Mouse (Mus musculus): ENCODE measurements at regions not wholly inside any gene's neighbourhood (a gene's known extent, or its start where the extent isn't known, plus 50 kb on each side); places are given as distances from the start of the nearest gene placed in this dataset.

DNA sequence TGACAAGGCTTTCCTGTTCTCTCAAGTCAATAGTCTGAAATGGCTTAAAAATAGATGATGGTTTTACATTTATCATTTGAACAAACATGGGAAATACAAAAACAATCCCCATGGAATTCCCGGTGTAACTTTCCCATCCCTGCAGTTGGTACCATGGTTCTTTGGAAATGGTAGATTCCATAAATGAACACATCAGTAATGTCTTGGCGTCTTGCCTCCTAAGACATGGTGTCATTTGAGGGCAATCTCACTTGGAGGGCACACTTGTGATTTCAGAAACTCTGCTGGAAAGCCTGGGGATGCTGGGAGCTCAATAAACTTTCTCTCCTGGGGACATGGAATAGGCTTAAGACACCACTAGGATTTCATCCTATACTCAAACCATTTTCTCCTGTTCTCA, 306.8 kb downstream of the Nuf2 start:
- no peak overlapping the region for H3K9ac ChIP-seq (ENCODE audit: low read depth, low read length)
- H3K9me3 ChIP-seq (replicated peaks; ENCODE audit: control insufficient read depth, low read length, poor library complexity, severe bottlenecking) = no peaks in the 10 kb centered on the region
- no peak overlapping the region for H3K4me2 ChIP-seq (ENCODE audit: low read length)
- WGBS = 95% methylated on average over 2 of the region's 2 CpGs
- H3K27ac ChIP-seq (ENCODE audit: low read length) = no peak overlapping the region
- H3K4me3 ChIP-seq (ENCODE audit: low read depth, low read length) = no peak overlapping the region
- H3K27me3 ChIP-seq (ENCODE audit: control insufficient read depth, insufficient read depth, low read depth, low read length) = no peaks in the 10 kb centered on the region
- no peaks in the 10 kb centered on the region for H3K4me1 ChIP-seq (ENCODE audit: control insufficient read depth, insufficient read depth, low read length)
- no peaks in the 10 kb centered on the region for H3K36me3 ChIP-seq (ENCODE audit: control insufficient read depth, insufficient read depth, low read length)
- ATAC-seq = no peak

DNA sequence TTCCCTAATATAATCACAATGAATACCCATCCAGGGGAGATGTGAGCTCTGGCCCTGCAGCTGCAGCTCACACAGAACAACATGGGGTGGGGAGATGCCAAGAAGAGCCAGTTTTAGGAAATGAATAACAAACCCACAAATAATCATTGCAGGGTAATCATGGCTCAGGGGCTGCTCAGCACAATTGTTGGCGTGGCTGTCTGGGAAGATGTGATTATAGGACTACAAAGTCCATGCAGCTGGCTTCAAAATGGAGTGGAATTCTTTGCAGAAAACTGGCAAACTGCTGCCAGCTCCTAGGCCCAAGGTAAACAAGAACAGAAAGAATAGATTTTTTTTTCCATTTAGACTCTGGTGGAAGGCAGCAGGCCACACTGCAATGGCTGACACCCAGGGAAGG, 343.6 kb downstream of the Nuf2 start:
- 17% methylated on average over 1 of the region's 1 CpGs for WGBS
- no peaks in the 10 kb centered on the region for H3K36me3 ChIP-seq (ENCODE audit: control insufficient read depth, insufficient read depth, low read length)
- H3K27me3 ChIP-seq (ENCODE audit: control insufficient read depth, insufficient read depth, low read depth, low read length) = no peaks in the 10 kb centered on the region
- ATAC-seq = peak; percentile 60
- no peak overlapping the region for H3K9ac ChIP-seq (ENCODE audit: low read depth, low read length)
- H3K27ac ChIP-seq (ENCODE audit: low read length) = no peak overlapping the region
- 0 out of 2 replicates have a peak, but pooled peaks cover 3% of the 10 kb centered on the region for H3K4me1 ChIP-seq (ENCODE audit: control insufficient read depth, insufficient read depth, low read length)
- no peak overlapping the region for H3K4me2 ChIP-seq (ENCODE audit: low read length)
- H3K4me3 ChIP-seq (ENCODE audit: low read depth, low read length) = no peak overlapping the region
- H3K9me3 ChIP-seq (replicated peaks; ENCODE audit: control insufficient read depth, low read length, poor library complexity, severe bottlenecking) = no peaks in the 10 kb centered on the region

DNA sequence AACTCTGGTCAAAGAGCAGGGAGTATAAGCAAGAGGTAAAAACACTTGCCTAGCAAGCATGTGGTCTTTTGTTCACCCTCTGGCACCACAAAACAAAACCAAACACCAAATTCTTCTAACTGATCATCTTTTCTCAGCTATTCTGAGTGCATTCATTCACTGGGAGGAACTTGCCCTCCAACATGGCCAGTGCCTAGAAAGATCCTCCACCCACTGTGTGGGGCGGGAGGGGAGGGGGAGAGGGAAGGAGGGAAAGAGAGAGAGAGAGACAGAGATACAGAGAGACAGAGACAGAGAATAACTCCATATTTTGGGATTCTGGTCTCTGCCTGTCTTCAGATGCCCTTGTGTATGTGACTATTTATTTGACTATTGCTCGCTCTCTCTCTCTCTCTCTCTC, 360.9 kb downstream of the Nuf2 start:
- Histone ChIP-seq H3K27ac (ENCODE audit: low read length) (no peak overlapping the region), H3K4me3 (ENCODE audit: low read depth, low read length) (no peak overlapping the region), H3K36me3 (ENCODE audit: control insufficient read depth, insufficient read depth, low read length) (no peaks in the 10 kb centered on the region), H3K27me3 (ENCODE audit: control insufficient read depth, insufficient read depth, low read depth, low read length) (no peaks in the 10 kb centered on the region), H3K9me3 (replicated peaks; ENCODE audit: control insufficient read depth, low read length, poor library complexity, severe bottlenecking) (no peaks in the 10 kb centered on the region), H3K4me1 (ENCODE audit: control insufficient read depth, insufficient read depth, low read length) (no peaks in the 10 kb centered on the region), H3K9ac (ENCODE audit: low read depth, low read length) (no peak overlapping the region), H3K4me2 (ENCODE audit: low read length) (no peak overlapping the region)
- 85% methylated on average over 2 of the region's 2 CpGs for WGBS
- no peak for ATAC-seq

DNA sequence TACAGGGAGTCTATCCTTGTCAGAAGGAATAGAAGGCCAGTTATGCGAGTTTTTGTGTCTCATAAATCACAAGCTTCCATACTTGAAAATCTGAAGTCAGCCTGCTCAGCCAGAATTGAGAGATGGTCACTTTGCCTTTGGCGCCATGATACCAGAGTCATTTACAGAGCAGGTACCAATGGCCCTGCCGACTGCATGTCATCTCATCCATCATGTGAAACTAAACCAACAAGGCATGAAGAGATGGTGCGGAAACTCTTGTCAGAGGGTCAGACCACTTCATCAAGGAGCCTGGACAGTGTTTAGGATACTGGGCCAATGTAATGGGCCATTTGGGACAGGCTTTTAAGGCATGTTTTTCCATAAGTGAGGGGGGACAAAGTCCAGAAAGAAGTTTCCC, 363.2 kb downstream of the Nuf2 start:
- Histone ChIP-seq H3K9ac (ENCODE audit: low read depth, low read length) (no peak overlapping the region), H3K27me3 (ENCODE audit: control insufficient read depth, insufficient read depth, low read depth, low read length) (no peaks in the 10 kb centered on the region), H3K9me3 (replicated peaks; ENCODE audit: control insufficient read depth, low read length, poor library complexity, severe bottlenecking) (no peaks in the 10 kb centered on the region), H3K27ac (ENCODE audit: low read length) (no peak overlapping the region), H3K4me2 (ENCODE audit: low read length) (no peak overlapping the region), H3K36me3 (ENCODE audit: control insufficient read depth, insufficient read depth, low read length) (no peaks in the 10 kb centered on the region), H3K4me3 (ENCODE audit: low read depth, low read length) (no peak overlapping the region), H3K4me1 (ENCODE audit: control insufficient read depth, insufficient read depth, low read length) (no peaks in the 10 kb centered on the region)
- 92% methylated on average over 4 of the region's 4 CpGs for WGBS
- ATAC-seq = no peak

DNA sequence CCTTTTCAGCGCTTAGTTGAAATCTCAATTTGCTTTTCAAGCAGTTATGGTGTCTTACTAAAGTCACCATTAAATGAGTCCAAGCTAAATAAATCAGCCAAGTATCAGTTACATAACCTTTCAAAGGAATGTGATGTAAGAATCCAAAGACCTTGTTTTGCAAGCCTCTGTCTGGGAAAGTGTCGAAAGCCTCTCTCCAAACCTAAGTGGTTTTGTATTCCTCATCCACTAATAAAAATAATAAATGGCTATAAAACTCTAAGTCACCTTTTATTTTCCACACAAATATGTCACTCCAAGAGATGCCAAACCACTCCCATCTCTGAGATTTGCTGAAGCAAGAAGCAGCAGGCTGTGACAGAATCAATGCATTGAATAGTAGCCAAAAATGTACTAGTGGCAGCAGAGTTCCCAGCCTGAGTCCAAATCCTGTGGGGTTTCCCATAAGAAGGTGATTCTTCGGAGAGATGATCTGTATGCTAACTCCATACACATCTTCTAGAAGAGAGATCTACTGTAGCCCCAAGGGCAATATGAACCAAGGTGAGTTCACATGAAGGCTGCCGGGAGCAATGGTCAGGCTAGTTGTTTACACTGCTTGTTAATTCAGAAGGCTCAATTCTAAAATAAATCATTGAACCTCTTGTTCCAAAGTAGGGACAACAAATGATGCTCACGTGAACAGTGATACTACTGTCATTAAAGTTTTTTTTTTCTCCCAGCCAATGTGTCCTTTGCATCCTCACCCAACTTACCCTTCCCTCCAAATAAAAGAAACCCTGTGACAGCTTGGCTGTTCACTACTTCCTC, 365.0 kb downstream of the Nuf2 start:
- ATAC-seq = no peak
- Histone ChIP-seq H3K27ac (ENCODE audit: low read length) (no peak overlapping the region), H3K9ac (ENCODE audit: low read depth, low read length) (no peak overlapping the region), H3K27me3 (ENCODE audit: control insufficient read depth, insufficient read depth, low read depth, low read length) (no peaks in the 10 kb centered on the region), H3K4me3 (ENCODE audit: low read depth, low read length) (no peak overlapping the region), H3K4me1 (ENCODE audit: control insufficient read depth, insufficient read depth, low read length) (no peaks in the 10 kb centered on the region), H3K36me3 (ENCODE audit: control insufficient read depth, insufficient read depth, low read length) (no peaks in the 10 kb centered on the region), H3K4me2 (ENCODE audit: low read length) (no peak overlapping the region), H3K9me3 (replicated peaks; ENCODE audit: control insufficient read depth, low read length, poor library complexity, severe bottlenecking) (no peaks in the 10 kb centered on the region)
- WGBS = 91% methylated on average over 5 of the region's 5 CpGs

DNA sequence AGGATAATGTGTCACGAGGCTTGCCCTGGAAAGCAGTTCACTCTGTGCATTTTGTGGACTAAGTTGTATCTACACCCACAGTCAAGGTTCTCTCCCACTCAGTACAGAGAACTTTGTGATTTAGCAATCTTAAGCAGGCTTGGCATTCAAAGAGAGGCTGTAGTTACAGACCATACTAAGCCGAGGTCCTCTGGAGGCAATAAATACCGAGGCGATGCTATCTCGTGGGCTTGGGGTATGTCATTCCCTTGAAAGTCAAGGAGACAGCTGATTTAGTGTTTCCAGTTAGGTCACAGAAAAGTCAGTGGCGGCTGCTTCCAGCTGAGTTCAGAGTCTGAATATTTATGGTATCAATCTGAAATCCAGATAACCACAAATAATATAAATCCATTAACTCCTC, 370.4 kb downstream of the Nuf2 start:
- no peaks in the 10 kb centered on the region for H3K27me3 ChIP-seq (ENCODE audit: control insufficient read depth, insufficient read depth, low read depth, low read length)
- ATAC-seq = no peak
- no peak overlapping the region for H3K9ac ChIP-seq (ENCODE audit: low read depth, low read length)
- no peaks in the 10 kb centered on the region for H3K9me3 ChIP-seq (replicated peaks; ENCODE audit: control insufficient read depth, low read length, poor library complexity, severe bottlenecking)
- H3K4me2 ChIP-seq (ENCODE audit: low read length) = no peak overlapping the region
- H3K36me3 ChIP-seq (ENCODE audit: control insufficient read depth, insufficient read depth, low read length) = no peaks in the 10 kb centered on the region
- H3K27ac ChIP-seq (ENCODE audit: low read length) = no peak overlapping the region
- H3K4me1 ChIP-seq (ENCODE audit: control insufficient read depth, insufficient read depth, low read length) = no peaks in the 10 kb centered on the region
- no peak overlapping the region for H3K4me3 ChIP-seq (ENCODE audit: low read depth, low read length)
- 80% methylated on average over 6 of the region's 6 CpGs for WGBS

DNA sequence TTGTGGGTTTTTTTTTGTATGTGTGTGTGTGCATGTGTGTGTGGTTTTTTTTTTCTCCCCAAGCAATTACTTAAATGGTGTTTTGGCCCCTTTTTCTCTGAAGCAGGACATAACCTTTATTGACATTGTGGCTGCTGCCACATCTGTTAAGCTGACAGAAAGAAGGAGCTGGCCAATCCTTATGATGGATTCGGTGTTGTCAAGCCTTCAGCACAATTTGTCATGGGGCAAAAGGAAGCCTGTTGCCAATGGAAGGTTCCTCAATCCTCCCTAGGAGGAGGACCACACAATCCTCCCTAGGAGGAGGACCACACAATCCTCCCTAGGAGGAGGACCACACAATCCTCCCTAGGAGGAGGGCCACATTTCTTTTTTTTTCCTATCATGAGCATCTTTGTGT, 371.0 kb downstream of the Nuf2 start:
- ATAC-seq = no peak
- H3K9ac ChIP-seq (ENCODE audit: low read depth, low read length) = no peak overlapping the region
- no peak overlapping the region for H3K4me3 ChIP-seq (ENCODE audit: low read depth, low read length)
- no peaks in the 10 kb centered on the region for H3K27me3 ChIP-seq (ENCODE audit: control insufficient read depth, insufficient read depth, low read depth, low read length)
- no peak overlapping the region for H3K4me2 ChIP-seq (ENCODE audit: low read length)
- no peaks in the 10 kb centered on the region for H3K9me3 ChIP-seq (replicated peaks; ENCODE audit: control insufficient read depth, low read length, poor library complexity, severe bottlenecking)
- 74% methylated on average over 1 of the region's 1 CpGs for WGBS
- H3K4me1 ChIP-seq (ENCODE audit: control insufficient read depth, insufficient read depth, low read length) = no peaks in the 10 kb centered on the region
- H3K27ac ChIP-seq (ENCODE audit: low read length) = no peak overlapping the region
- H3K36me3 ChIP-seq (ENCODE audit: control insufficient read depth, insufficient read depth, low read length) = no peaks in the 10 kb centered on the region

DNA sequence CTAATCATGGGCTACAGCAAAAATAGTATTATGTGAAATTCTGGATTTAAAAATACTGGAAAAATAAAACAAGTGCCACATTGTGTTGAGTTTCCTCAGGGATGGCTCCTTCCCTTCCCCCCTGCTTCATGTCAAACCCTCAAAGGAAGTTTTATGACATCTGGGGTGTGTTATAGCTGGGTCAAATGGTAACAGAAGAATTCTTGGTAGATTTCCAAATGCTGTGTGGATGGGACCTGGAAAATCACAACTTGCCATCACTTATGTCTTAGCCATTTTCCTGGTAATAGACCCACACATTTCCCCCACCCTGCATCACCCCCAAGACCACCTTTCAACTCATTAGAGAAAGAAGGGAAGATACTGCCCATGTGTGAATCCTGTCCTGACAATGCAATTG, 371.5 kb downstream of the Nuf2 start:
- no peaks in the 10 kb centered on the region for H3K9me3 ChIP-seq (replicated peaks; ENCODE audit: control insufficient read depth, low read length, poor library complexity, severe bottlenecking)
- no peak for ATAC-seq

DNA sequence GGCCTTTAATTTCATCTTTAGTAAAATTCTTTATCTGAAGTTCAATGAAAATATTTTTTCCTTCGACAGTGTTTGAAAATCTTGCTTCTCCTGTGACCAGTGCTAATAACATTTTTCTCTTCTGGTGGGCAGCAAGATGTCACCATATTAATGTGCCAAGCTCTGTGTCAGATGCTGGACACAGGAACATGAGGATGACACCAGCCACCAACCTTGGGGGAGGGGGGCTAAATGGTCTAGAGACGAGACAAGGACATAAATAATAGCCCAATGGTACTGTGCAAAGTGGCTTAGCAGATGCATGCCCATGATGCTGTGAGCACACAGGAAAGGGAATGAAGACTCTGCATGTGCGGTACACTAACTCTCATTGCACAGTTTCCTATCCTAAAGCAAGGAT, 373.8 kb downstream of the Nuf2 start:
- Histone ChIP-seq H3K9ac (ENCODE audit: low read depth, low read length) (no peak overlapping the region), H3K36me3 (ENCODE audit: control insufficient read depth, insufficient read depth, low read length) (no peaks in the 10 kb centered on the region), H3K27me3 (ENCODE audit: control insufficient read depth, insufficient read depth, low read depth, low read length) (no peaks in the 10 kb centered on the region), H3K4me2 (ENCODE audit: low read length) (no peak overlapping the region), H3K4me1 (ENCODE audit: control insufficient read depth, insufficient read depth, low read length) (no peaks in the 10 kb centered on the region), H3K9me3 (replicated peaks; ENCODE audit: control insufficient read depth, low read length, poor library complexity, severe bottlenecking) (no peaks in the 10 kb centered on the region), H3K27ac (ENCODE audit: low read length) (no peak overlapping the region), H3K4me3 (ENCODE audit: low read depth, low read length) (no peak overlapping the region)
- ATAC-seq = no peak
- 87% methylated on average over 3 of the region's 3 CpGs for WGBS

More for the DNA sequence above, 371.5 kb downstream of the Nuf2 start:
- Histone ChIP-seq H3K4me3 (ENCODE audit: low read depth, low read length) (no peak overlapping the region), H3K36me3 (ENCODE audit: control insufficient read depth, insufficient read depth, low read length) (no peaks in the 10 kb centered on the region), H3K4me1 (ENCODE audit: control insufficient read depth, insufficient read depth, low read length) (no peaks in the 10 kb centered on the region), H3K27me3 (ENCODE audit: control insufficient read depth, insufficient read depth, low read depth, low read length) (no peaks in the 10 kb centered on the region), H3K27ac (ENCODE audit: low read length) (no peak overlapping the region), H3K9ac (ENCODE audit: low read depth, low read length) (no peak overlapping the region), H3K4me2 (ENCODE audit: low read length) (no peak overlapping the region)

Data from midbrain, embryonic 16.5 days (tissue).